Mouse (Mus musculus): ENCODE results near the gene Reln. TPM values are rescaled to one million over a fixed set of nuclear protein-coding genes. Genes with fewer than 3 reads are reported as not detected.
A peak's percentile ranks its signal among the peaks of the same experiment; 100 is the strongest.

The Reln gene
- polyA plus RNA-seq, 1 experiment, result 0.04 TPM

- H3K36me3 ChIP-seq (ENCODE audit: control insufficient read depth, insufficient read depth), result no peaks in the 10 kb centered on the region
- H3K79me2 ChIP-seq (ENCODE audit: control insufficient read depth, insufficient read depth), result no peaks in the 10 kb centered on the region
- H3ac ChIP-seq (ENCODE audit: control insufficient read depth, insufficient read length), result no peak overlapping the region
- no peak for TF ChIP-seq SRF (IDR thresholded peaks at IDR 0.05; ENCODE audit: control insufficient read depth, insufficient read length, low read depth)
- no peak for TF ChIP-seq MYOG (IDR thresholded peaks at IDR 0.05; ENCODE audit: control insufficient read depth in 1 of 3, insufficient read depth in 1 of 3, insufficient read length in 2 of 3, low read depth in 2 of 3)
- TF ChIP-seq CEBPB (IDR thresholded peaks at IDR 0.05; ENCODE audit: insufficient read depth, poor library complexity, severe bottlenecking), result no peak
- TF ChIP-seq MAX (IDR thresholded peaks at IDR 0.05; ENCODE audit: low read depth), result no peak
- TF ChIP-seq TCF3 (IDR thresholded peaks at IDR 0.05; ENCODE audit: insufficient read length, low read depth), result no peak
- no peak for TF ChIP-seq MYOD1 (IDR thresholded peaks at IDR 0.05; ENCODE audit: control insufficient read depth in 1 of 3, insufficient read length in 2 of 3, low read depth in 2 of 3)
- TF ChIP-seq POLR2A (IDR thresholded peaks at IDR 0.05; ENCODE audit: insufficient read length, low read depth), result no peak
- TF ChIP-seq TCF12 (IDR thresholded peaks at IDR 0.05; ENCODE audit: insufficient read depth, poor library complexity, severe bottlenecking), result no peak
- no peak for TF ChIP-seq POLR2AphosphoS2 (IDR thresholded peaks at IDR 0.05; ENCODE audit: insufficient read length, low read depth)
- no peak for TF ChIP-seq E2F4 (IDR thresholded peaks at IDR 0.05; ENCODE audit: insufficient read depth)
- TF ChIP-seq USF1 (IDR thresholded peaks at IDR 0.05; ENCODE audit: low read depth), result no peak
- no peak overlapping the region for H3K4me2 ChIP-seq (ENCODE audit: low read depth)
- H3K4me3 ChIP-seq, result no peak overlapping the region
- no peaks in the 10 kb centered on the region for H3K27me3 ChIP-seq (ENCODE audit: control insufficient read depth, insufficient read depth, insufficient read length)
Observed at GRCm38 (mm10) chr5:22190333-22190732, 154.2 kb downstream of the Reln start.

GRCm38 (mm10) chr5:22187599-22187998, 156.9 kb downstream of the Reln start:
- no peaks in the 10 kb centered on the region for H3K36me3 ChIP-seq (ENCODE audit: control insufficient read depth, insufficient read depth)
- TF ChIP-seq USF1 (IDR thresholded peaks at IDR 0.05; ENCODE audit: low read depth) (no peak), MYOD1 (IDR thresholded peaks at IDR 0.05; ENCODE audit: control insufficient read depth in 1 of 3, insufficient read length in 2 of 3, low read depth in 2 of 3) (no peak), POLR2AphosphoS2 (IDR thresholded peaks at IDR 0.05; ENCODE audit: insufficient read length, low read depth) (no peak), MAX (IDR thresholded peaks at IDR 0.05; ENCODE audit: low read depth) (no peak), CEBPB (IDR thresholded peaks at IDR 0.05; ENCODE audit: insufficient read depth, poor library complexity, severe bottlenecking) (no peak), SRF (IDR thresholded peaks at IDR 0.05; ENCODE audit: control insufficient read depth, insufficient read length, low read depth) (no peak), E2F4 (IDR thresholded peaks at IDR 0.05; ENCODE audit: insufficient read depth) (no peak), TCF12 (IDR thresholded peaks at IDR 0.05; ENCODE audit: insufficient read depth, poor library complexity, severe bottlenecking) (no peak), REST (IDR thresholded peaks at IDR 0.05; ENCODE audit: insufficient read depth, insufficient read length) (no peak), POLR2A (IDR thresholded peaks at IDR 0.05; ENCODE audit: insufficient read length, low read depth) (no peak), MYOG (IDR thresholded peaks at IDR 0.05; ENCODE audit: control insufficient read depth in 1 of 3, insufficient read depth in 1 of 3, insufficient read length in 2 of 3, low read depth in 2 of 3) (no peak), TCF3 (IDR thresholded peaks at IDR 0.05; ENCODE audit: insufficient read length, low read depth) (no peak)
- H3K4me3 ChIP-seq, result no peak overlapping the region
- no peak overlapping the region for H3K4me2 ChIP-seq (ENCODE audit: low read depth)
- H3ac ChIP-seq (ENCODE audit: control insufficient read depth, insufficient read length), result no peak overlapping the region
- H3K27me3 ChIP-seq (ENCODE audit: control insufficient read depth, insufficient read depth, insufficient read length), result no peaks in the 10 kb centered on the region
- no peaks in the 10 kb centered on the region for H3K79me2 ChIP-seq (ENCODE audit: control insufficient read depth, insufficient read depth)

- Histone ChIP-seq H3K4me3 (no peak overlapping the region), H3K27me3 (ENCODE audit: control insufficient read depth, insufficient read depth, insufficient read length) (no peaks in the 10 kb centered on the region), H3K36me3 (ENCODE audit: control insufficient read depth, insufficient read depth) (no peaks in the 10 kb centered on the region), H3K79me2 (ENCODE audit: control insufficient read depth, insufficient read depth) (no peaks in the 10 kb centered on the region), H3ac (ENCODE audit: control insufficient read depth, insufficient read length) (no peak overlapping the region), H3K4me2 (ENCODE audit: low read depth) (no peak overlapping the region)
- no peak for TF ChIP-seq USF1 (IDR thresholded peaks at IDR 0.05; ENCODE audit: low read depth)
- peak in 2 of 3 experiments; percentile 48 to 49 for TF ChIP-seq MYOG (IDR thresholded peaks at IDR 0.05; ENCODE audit: control insufficient read depth in 1 of 3, insufficient read depth in 1 of 3, insufficient read length in 2 of 3, low read depth in 2 of 3)
- peak in 2 of 3 experiments; percentile 13 to 71 for TF ChIP-seq MYOD1 (IDR thresholded peaks at IDR 0.05; ENCODE audit: control insufficient read depth in 1 of 3, insufficient read length in 2 of 3, low read depth in 2 of 3)
- no peak for TF ChIP-seq POLR2AphosphoS2 (IDR thresholded peaks at IDR 0.05; ENCODE audit: insufficient read length, low read depth)
- TF ChIP-seq TCF12 (IDR thresholded peaks at IDR 0.05; ENCODE audit: insufficient read depth, poor library complexity, severe bottlenecking), result no peak
- no peak for TF ChIP-seq CEBPB (IDR thresholded peaks at IDR 0.05; ENCODE audit: insufficient read depth, poor library complexity, severe bottlenecking)
- no peak for TF ChIP-seq SRF (IDR thresholded peaks at IDR 0.05; ENCODE audit: control insufficient read depth, insufficient read length, low read depth)
- no peak for TF ChIP-seq TCF3 (IDR thresholded peaks at IDR 0.05; ENCODE audit: insufficient read length, low read depth)
- no peak for TF ChIP-seq REST (IDR thresholded peaks at IDR 0.05; ENCODE audit: insufficient read depth, insufficient read length)
- no peak for TF ChIP-seq POLR2A (IDR thresholded peaks at IDR 0.05; ENCODE audit: insufficient read length, low read depth)
- no peak for TF ChIP-seq E2F4 (IDR thresholded peaks at IDR 0.05; ENCODE audit: insufficient read depth)
- TF ChIP-seq MAX (IDR thresholded peaks at IDR 0.05; ENCODE audit: low read depth), result no peak
Observed at GRCm38 (mm10) chr5:22176480-22176879, 168.0 kb downstream of the Reln start.

- H3K79me2 ChIP-seq (ENCODE audit: control insufficient read depth, insufficient read depth), result no peaks in the 10 kb centered on the region
- no peak for TF ChIP-seq E2F4 (IDR thresholded peaks at IDR 0.05; ENCODE audit: insufficient read depth)
- no peak for TF ChIP-seq SRF (IDR thresholded peaks at IDR 0.05; ENCODE audit: control insufficient read depth, insufficient read length, low read depth)
- no peak for TF ChIP-seq REST (IDR thresholded peaks at IDR 0.05; ENCODE audit: insufficient read depth, insufficient read length)
- TF ChIP-seq MAX (IDR thresholded peaks at IDR 0.05; ENCODE audit: low read depth), result no peak
- no peak for TF ChIP-seq CEBPB (IDR thresholded peaks at IDR 0.05; ENCODE audit: insufficient read depth, poor library complexity, severe bottlenecking)
- no peak for TF ChIP-seq POLR2AphosphoS2 (IDR thresholded peaks at IDR 0.05; ENCODE audit: insufficient read length, low read depth)
- TF ChIP-seq MYOD1 (IDR thresholded peaks at IDR 0.05; ENCODE audit: control insufficient read depth in 1 of 3, insufficient read length in 2 of 3, low read depth in 2 of 3), result no peak
- no peak for TF ChIP-seq MYOG (IDR thresholded peaks at IDR 0.05; ENCODE audit: control insufficient read depth in 1 of 3, insufficient read depth in 1 of 3, insufficient read length in 2 of 3, low read depth in 2 of 3)
- no peak for TF ChIP-seq POLR2A (IDR thresholded peaks at IDR 0.05; ENCODE audit: insufficient read length, low read depth)
- TF ChIP-seq TCF12 (IDR thresholded peaks at IDR 0.05; ENCODE audit: insufficient read depth, poor library complexity, severe bottlenecking), result no peak
- no peak for TF ChIP-seq TCF3 (IDR thresholded peaks at IDR 0.05; ENCODE audit: insufficient read length, low read depth)
- TF ChIP-seq USF1 (IDR thresholded peaks at IDR 0.05; ENCODE audit: low read depth), result no peak
- H3K36me3 ChIP-seq (ENCODE audit: control insufficient read depth, insufficient read depth), result no peaks in the 10 kb centered on the region
- H3K27me3 ChIP-seq (ENCODE audit: control insufficient read depth, insufficient read depth, insufficient read length), result no peaks in the 10 kb centered on the region
- H3K4me3 ChIP-seq, result no peak overlapping the region
- no peak overlapping the region for H3K4me2 ChIP-seq (ENCODE audit: low read depth)
- H3ac ChIP-seq (ENCODE audit: control insufficient read depth, insufficient read length), result no peak overlapping the region
Observed at GRCm38 (mm10) chr5:22171336-22171735, 173.2 kb downstream of the Reln start.
